Mouse (Mus musculus): Measurements from ENCODE around the gene Zc3h6. TPM values are rescaled to one million over a fixed set of nuclear protein-coding genes. Genes with fewer than 3 reads are reported as not detected.

The Zc3h6 gene
- total RNA-seq, 2 experiments from 2014 or later = 14.7 to 17.5 TPM

Small RNA genes within 50 kb of the gene (microRNA-seq; reads per million reads assigned to microRNA genes)
- 0 reads per million in 2 experiments for gene Gm22859

Other genes starting within 250 kb of the Zc3h6 start
- gene Tmem87b, start 149.3 kb upstream of the Zc3h6 start, total RNA-seq (2021) = 10 to 100 TPM; 33.7 to 36.2 TPM
- 1 to 10 TPM in 1 of 2 experiments, under 1 TPM in 1; 0.89 to 1.1 TPM for gene Fbln7, start 104.4 kb upstream of the Zc3h6 start, total RNA-seq (2021)
- gene Zc3h8, start 23.3 kb upstream of the Zc3h6 start, total RNA-seq (2021) = 1 to 10 TPM; 4.6 to 4.7 TPM
- 1 to 10 TPM; 6.2 to 7.5 TPM for gene Gm10762, start 323 bp downstream of the Zc3h6 start, total RNA-seq (2021)
- gene Vinac1, start 80.8 kb downstream of the Zc3h6 start, total RNA-seq (2021) = not detected
- gene Ttl, start 98.5 kb downstream of the Zc3h6 start, total RNA-seq (2021) = 10 to 100 TPM; 32.8 to 35.2 TPM
- 10 to 100 TPM; 14.9 to 15.5 TPM for gene Polr1b, start 133.6 kb downstream of the Zc3h6 start, total RNA-seq (2021)
- gene Chchd5, start 162.3 kb downstream of the Zc3h6 start, total RNA-seq (2021) = 10 to 100 TPM; 12.8 to 13.6 TPM
- gene Slc20a1, start 231.4 kb downstream of the Zc3h6 start, total RNA-seq (2021) = 100 to 1,000 TPM in 1 of 2 experiments, 10 to 100 TPM in 1; 97.2 to 112 TPM